Mouse (Mus musculus) myocyte (in vitro differentiated cells): ENCODE results near the gene Celsr3. TPM values are rescaled to one million over a fixed set of nuclear protein-coding genes. Genes with fewer than 3 reads are reported as not detected.

Experiments
- H3K27me3 ChIP-seq: one replicate; pipeline ENCODE4 v1.6.1; 2011; ENCODE audit not compliant: control insufficient read depth, insufficient read depth, insufficient read length
- H3K36me3 ChIP-seq: one replicate; pipeline ENCODE4 v1.6.1; 2011; ENCODE audit not compliant: control insufficient read depth, insufficient read depth
- H3K4me2 ChIP-seq: one replicate; pipeline ENCODE4 v1.6.1; 2011; ENCODE audit warnings: low read depth, control low read depth
- H3K4me3 ChIP-seq: one replicate; pipeline ENCODE4 v1.5.1; 2011; ENCODE audit warnings: mild to moderate bottlenecking, control low read depth, moderate library complexity
- H3K79me2 ChIP-seq: one replicate; pipeline ENCODE4 v1.6.1; 2011; ENCODE audit not compliant: control insufficient read depth, insufficient read depth
- H3ac ChIP-seq: one replicate; pipeline ENCODE4 v1.6.1; 2011; ENCODE audit not compliant: control insufficient read depth, insufficient read length
- CEBPB ChIP-seq: IDR thresholded peaks from 2 replicates; pipeline ENCODE4 v1.6.1; 2011; ENCODE audit warnings: mild to moderate bottlenecking, moderate library complexity; ENCODE audit not compliant: poor library complexity, insufficient read depth, severe bottlenecking
- E2F4 ChIP-seq: IDR thresholded peaks from one replicate; pipeline ENCODE4 v1.6.1; 2011; ENCODE audit warnings: mild to moderate bottlenecking, control low read depth, moderate library complexity; ENCODE audit not compliant: insufficient read depth
- MAX ChIP-seq: IDR thresholded peaks from one replicate; pipeline ENCODE4 v1.6.1; 2011; ENCODE audit warnings: low read depth, mild to moderate bottlenecking, control low read depth
- MYOD1 ChIP-seq, 3 experiments: IDR thresholded peaks; one replicate each; pipeline ENCODE4 v1.6.1; 2011; ENCODE audit warnings: control low read depth in 2 of 3, low read depth in 2 of 3, mild to moderate bottlenecking in 2 of 3, moderate library complexity in 1 of 3; ENCODE audit not compliant: insufficient read length in 2 of 3, control insufficient read depth in 1 of 3
- MYOG ChIP-seq, 3 experiments: IDR thresholded peaks; one replicate each; pipeline ENCODE4 v1.6.1; 2011; ENCODE audit warnings: control low read depth in 2 of 3, low read depth in 2 of 3, mild to moderate bottlenecking in 2 of 3; ENCODE audit not compliant: insufficient read length in 2 of 3, control insufficient read depth in 1 of 3, insufficient read depth in 1 of 3
- POLR2A ChIP-seq: IDR thresholded peaks from one replicate; pipeline ENCODE4 v1.6.1; 2011; ENCODE audit warnings: low read depth, mild to moderate bottlenecking, control low read depth, moderate library complexity; ENCODE audit not compliant: insufficient read length
- POLR2AphosphoS2 ChIP-seq: IDR thresholded peaks from one replicate; pipeline ENCODE4 v1.6.1; 2011; ENCODE audit warnings: low read depth, control low read depth; ENCODE audit not compliant: insufficient read length
- REST ChIP-seq: IDR thresholded peaks from one replicate; pipeline ENCODE4 v1.6.1; 2011; ENCODE audit warnings: mild to moderate bottlenecking, control low read depth, moderate library complexity; ENCODE audit not compliant: insufficient read depth, insufficient read length
- SRF ChIP-seq: IDR thresholded peaks from one replicate; pipeline ENCODE4 v1.6.1; 2011; ENCODE audit warnings: low read depth; ENCODE audit not compliant: control insufficient read depth, insufficient read length
- TCF12 ChIP-seq: IDR thresholded peaks from one replicate; pipeline ENCODE4 v1.6.1; 2011; ENCODE audit warnings: mild to moderate bottlenecking, control low read depth; ENCODE audit not compliant: poor library complexity, insufficient read depth, severe bottlenecking
- TCF3 ChIP-seq: IDR thresholded peaks from one replicate; pipeline ENCODE4 v1.6.1; 2011; ENCODE audit warnings: low read depth, control low read depth; ENCODE audit not compliant: insufficient read length
- USF1 ChIP-seq: IDR thresholded peaks from one replicate; pipeline ENCODE4 v1.6.1; 2011; ENCODE audit warnings: low read depth, mild to moderate bottlenecking, control low read depth, moderate library complexity
- polyA plus RNA-seq: library from polyadenylated mRNA; unstranded; fragments of >200 nt; fragmentation: generic; extraction: Trizol; gene quantifications from one replicate; pipeline ENCODE4 v1.2.1, GENCODE M21; 2012; ENCODE audit warnings: missing spikeins

The Celsr3 gene
- polyA plus RNA-seq, 1 experiment: 0.65 TPM

- no peak for TF ChIP-seq POLR2A
- no peak for TF ChIP-seq REST
- TF ChIP-seq POLR2AphosphoS2: no peak
- TF ChIP-seq SRF: no peak
- TF ChIP-seq MYOD1 (IDR thresholded peaks at IDR 0.05; ENCODE audit: control insufficient read depth in 1 of 3, insufficient read length in 2 of 3, low read depth in 2 of 3): no peak
- no peak for TF ChIP-seq CEBPB
- no peak for TF ChIP-seq MAX
- TF ChIP-seq MYOG (IDR thresholded peaks at IDR 0.05; ENCODE audit: control insufficient read depth in 1 of 3, insufficient read depth in 1 of 3, insufficient read length in 2 of 3, low read depth in 2 of 3): no peak
- TF ChIP-seq TCF12: no peak
- TF ChIP-seq USF1: no peak
- no peak for TF ChIP-seq E2F4
- TF ChIP-seq TCF3: no peak
- Histone ChIP-seq H3K36me3 (no peaks in the 10 kb centered on the region), H3ac (no peak overlapping the region), H3K79me2 (no peaks in the 10 kb centered on the region), H3K4me2 (no peak overlapping the region), H3K27me3 (no peaks in the 10 kb centered on the region), H3K4me3 (no peak overlapping the region)
Measured at GRCm38 (mm10) chr9:108858792-108859527, 32.8 kb downstream of the Celsr3 start.

Other genes starting within 250 kb of the Celsr3 start
- 21.9 TPM for gene Wdr6, start 247.6 kb upstream of the Celsr3 start, polyA plus RNA-seq
- 0.94 TPM for gene P4htm, start 228.7 kb upstream of the Celsr3 start, polyA plus RNA-seq
- gene Arih2, start 176.9 kb upstream of the Celsr3 start, polyA plus RNA-seq: 51.1 TPM
- gene Slc25a20, start 164.2 kb upstream of the Celsr3 start, polyA plus RNA-seq: 27.7 TPM
- 21.5 TPM for gene Prkar2a, start 137.0 kb upstream of the Celsr3 start, polyA plus RNA-seq
- 45.5 TPM for gene Ip6k2, start 42.5 kb upstream of the Celsr3 start, polyA plus RNA-seq
- 5.9 TPM for gene Nckipsd, start 18.0 kb upstream of the Celsr3 start, polyA plus RNA-seq
- 18.8 TPM for gene Slc26a6, start 27.0 kb downstream of the Celsr3 start, polyA plus RNA-seq
- gene Tmem89, start 88.3 kb downstream of the Celsr3 start, polyA plus RNA-seq: not detected
- 468 TPM for gene Uqcrc1, start 110.3 kb downstream of the Celsr3 start, polyA plus RNA-seq
- gene Col7a1, start 127.3 kb downstream of the Celsr3 start, polyA plus RNA-seq: 8.4 TPM
- 0.17 TPM for gene Ucn2, start 159.7 kb downstream of the Celsr3 start, polyA plus RNA-seq
- gene Pfkfb4, start 165.5 kb downstream of the Celsr3 start, polyA plus RNA-seq: 4.4 TPM
- 82.8 TPM for gene Shisa5, start 212.2 kb downstream of the Celsr3 start, polyA plus RNA-seq
- gene Trex1, start 233.4 kb downstream of the Celsr3 start, polyA plus RNA-seq: 10.0 TPM
- 9.6 TPM for gene Atrip, start 247.8 kb downstream of the Celsr3 start, polyA plus RNA-seq